Mouse (Mus musculus) heart, adult 9 months (tissue): ENCODE results near the gene Noto.

ENCODE experiments used
- DNase-seq, 2 experiments: peaks; one replicate each; pipeline ENCODE4 v3.0.0; 2022; ENCODE audit warnings: low spot score in 2 of 2

Noto gene

DNA sequence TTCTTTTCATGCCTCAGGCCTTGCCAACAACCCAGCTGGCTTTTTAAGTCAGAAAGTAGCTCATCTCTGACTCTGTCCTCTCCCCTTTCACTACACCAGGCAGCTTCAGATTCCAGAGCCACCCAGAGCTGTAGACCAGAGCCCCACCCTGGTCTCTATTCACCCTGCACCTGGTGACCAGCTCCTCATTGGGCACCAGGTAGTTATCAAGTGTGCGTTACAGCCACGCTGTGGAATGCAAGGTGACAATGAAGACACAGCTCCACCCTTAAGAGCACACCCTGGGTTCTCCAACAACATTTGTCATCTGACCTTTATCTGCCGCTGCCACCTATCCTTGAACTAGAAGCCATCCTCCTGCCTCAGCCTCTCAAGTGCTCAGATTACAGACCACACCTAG, 51.9 kb downstream of the Noto start:
- no peak for DNase-seq

DNA sequence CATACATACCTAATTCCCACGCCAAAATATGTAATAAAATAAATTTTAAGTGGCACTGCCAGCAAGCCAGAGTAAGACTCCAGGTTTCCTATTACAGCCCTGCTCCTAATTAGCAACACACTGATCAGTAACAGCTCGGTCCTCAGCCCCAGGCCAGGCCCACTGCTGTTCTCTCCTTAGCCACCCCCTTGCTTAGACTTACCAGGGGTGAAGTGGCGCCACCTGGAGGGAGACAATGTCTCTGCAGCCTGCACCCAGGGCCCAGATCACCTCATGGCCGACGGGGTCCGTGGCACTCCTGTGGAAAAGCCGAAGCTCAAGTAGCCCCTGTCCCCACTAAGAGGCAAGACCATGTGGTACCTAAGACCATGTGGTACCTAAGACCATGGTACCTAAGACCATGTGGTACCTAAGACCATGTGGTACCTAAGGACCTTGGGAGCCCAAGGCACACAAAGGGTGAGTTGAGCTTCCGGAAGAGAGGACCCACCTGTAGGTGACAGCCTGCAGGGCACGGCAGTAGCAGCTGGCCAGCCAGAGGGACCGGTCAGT, 53.8 kb downstream of the Noto start:
- no peak for DNase-seq

DNA sequence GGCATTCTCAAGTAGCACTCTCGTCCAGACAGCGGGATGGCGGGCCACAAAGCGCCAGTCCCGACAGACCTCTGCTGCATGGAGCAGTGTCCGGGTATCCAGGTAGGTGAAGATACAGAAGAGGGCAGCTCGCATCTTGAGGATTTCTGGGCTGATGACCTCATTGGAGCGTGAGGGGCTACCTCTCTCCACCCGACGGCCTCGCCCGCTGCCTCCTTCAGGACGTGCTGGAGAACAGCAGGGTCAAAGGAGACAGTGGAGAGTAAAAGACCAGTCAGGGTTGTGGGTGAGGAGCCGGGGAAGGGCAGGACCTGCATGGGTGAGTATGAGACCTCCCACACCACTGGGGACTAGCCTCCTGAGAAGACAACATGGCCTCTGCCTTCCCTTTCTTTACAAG, 54.7 kb downstream of the Noto start:
- DNase-seq = no peak
